Mouse (Mus musculus) megakaryocyte, embryonic 14.5 days (primary cell): ENCODE measurements around the gene Oas1e.

Experiments used
- FLI1 ChIP-seq: IDR thresholded peaks from 2 replicates; pipeline ENCODE4 v1.6.1; 2012; ENCODE audit warnings: low read length, inconsistent platforms, mixed read lengths
- GATA1 ChIP-seq: IDR thresholded peaks from 3 replicates; pipeline ENCODE4 v1.6.1; 2012; ENCODE audit warnings: mixed read lengths, low read length, inconsistent platforms, borderline replicate concordance

GRCm38 (mm10) chr5:120746451-120746850 lies 48.9 kb downstream of the Oas1e start:
- TF ChIP-seq GATA1 (no peak), FLI1 (no peak)
